Mouse (Mus musculus) lung, adult 18-20 months (tissue): Measurements from ENCODE around the gene Chrna1.

Experiments used
- DNase-seq, 2 experiments: peaks; one replicate each; pipeline ENCODE4 v3.0.0; 2022; ENCODE audit warnings: mixed read lengths in 2 of 2

Chrna1 gene

GRCm38 (mm10) chr2:73514178-73514577, 66.0 kb downstream of the Chrna1 start:
- DNase-seq = no peak
